Mouse (Mus musculus) adrenal gland, postnatal 14 days (tissue): ENCODE results near the gene Zfp667. TPM values are rescaled to one million over a fixed set of nuclear protein-coding genes. Genes with fewer than 3 reads are reported as not detected.
"Not testable (repeated sequence)": the region's sequence is repeated elsewhere in the genome, so short reads cannot be mapped to it uniquely, and the experiment has no call there.

Source experiments
- DNase-seq: peaks from one replicate; pipeline ENCODE4 v3.0.0; 2021; ENCODE audit warnings: mixed read lengths
- total RNA-seq: library from RNA; stranded (reverse); gene quantifications from 2 replicates; pipeline ENCODE4 v1.2.3, GENCODE M21; 2021

The Zfp667 gene
- total RNA-seq, 1 experiment from 2014 or later: 7.2 TPM

- DNase-seq: not testable (repeated sequence)
Observed at GRCm38 (mm10) chr7:6300796-6301195, 14.4 kb downstream of the Zfp667 start.

GRCm38 (mm10) chr7:6330458-6331232 lies 44.3 kb downstream of the Zfp667 start:
- peak; percentile 14 for DNase-seq

GRCm38 (mm10) chr7:6331233-6331956 lies 45.0 kb downstream of the Zfp667 start, which contains the start of gene Zfp583:
Zfp583 (minus strand) TSS chr7:6331285.
- DNase-seq: peak; percentile 89

GRCm38 (mm10) chr7:6339865-6340264 lies 53.5 kb downstream of the Zfp667 start:
- no peak for DNase-seq

- DNase-seq: peak; percentile 53
Observed at GRCm38 (mm10) chr7:6343501-6344071, 57.2 kb downstream of the Zfp667 start, which contains the start of gene Gm3854. Gm3854 (plus strand) TSS chr7:6343759.

GRCm38 (mm10) chr7:6344124-6344523 lies 57.7 kb downstream of the Zfp667 start:
- DNase-seq: no peak

Other genes with a start within 250 kb of the Zfp667 start
- not detected in 2 replicates for gene Nlrp4c, start 241.4 kb upstream of the Zfp667 start, total RNA-seq
- gene Zfp787, start 130.6 kb upstream of the Zfp667 start, total RNA-seq: 45.4 and 51.4 TPM in 2 replicates
- gene Zfp444, start 114.4 kb upstream of the Zfp667 start, total RNA-seq: 21.5 and 23.0 TPM in 2 replicates
- not detected in 2 replicates for gene Galp, start 89.5 kb upstream of the Zfp667 start, total RNA-seq
- gene Zscan5b, start 64.3 kb upstream of the Zfp667 start, total RNA-seq: not detected in 2 replicates
- gene Epp13, start 33.9 kb upstream of the Zfp667 start, total RNA-seq: not detected in 2 replicates
- gene Zfp583, start 44.7 kb downstream of the Zfp667 start, total RNA-seq: 3.1 and 3.4 TPM in 2 replicates
- 0.48 and 0.71 TPM in 2 replicates for gene Gm3854, start 57.2 kb downstream of the Zfp667 start, total RNA-seq
- 2.9 and 3.0 TPM in 2 replicates for gene Zfp78, start 76.7 kb downstream of the Zfp667 start, total RNA-seq
- 2.6 and 4.8 TPM in 2 replicates for gene Zfp28, start 96.7 kb downstream of the Zfp667 start, total RNA-seq
- gene Smim17, start 112.1 kb downstream of the Zfp667 start, total RNA-seq: 0.38 and 0.41 TPM in 2 replicates
- 0.08 TPM in 1 of 2 replicates, not detected in the other for gene Gm20715, start 123.7 kb downstream of the Zfp667 start, total RNA-seq
- not detected in 2 replicates for gene Olfr1344, start 152.1 kb downstream of the Zfp667 start, total RNA-seq
- not detected in 2 replicates for gene Olfr1336, start 169.6 kb downstream of the Zfp667 start, total RNA-seq
- gene Olfr1346, start 180.5 kb downstream of the Zfp667 start, total RNA-seq: not detected in 2 replicates
- gene Olfr5, start 200.4 kb downstream of the Zfp667 start, total RNA-seq: not detected in 2 replicates
- gene Olfr1347, start 213.2 kb downstream of the Zfp667 start, total RNA-seq: not detected in 2 replicates
- not detected in 2 replicates for gene Olfr1348, start 222.2 kb downstream of the Zfp667 start, total RNA-seq
- gene Olfr1349, start 236.4 kb downstream of the Zfp667 start, total RNA-seq: not detected in 2 replicates